Mouse (Mus musculus) adrenal gland, postnatal 14 days (tissue): ENCODE results near the gene 1110065P20Rik. TPM values are rescaled to one million over a fixed set of nuclear protein-coding genes. Genes with fewer than 3 reads are reported as not detected.

Experiments
- DNase-seq: peaks from one replicate; pipeline ENCODE4 v3.0.0; 2021; ENCODE audit warnings: mixed read lengths
- total RNA-seq: library from RNA; stranded (reverse); gene quantifications from 2 replicates; pipeline ENCODE4 v1.2.3, GENCODE M21; 2021

1110065P20Rik gene
- total RNA-seq, 1 experiment from 2014 or later: 50.1 TPM

GRCm38 (mm10) chr4:124847573-124847972 is 3.4 kb downstream of the 1110065P20Rik start:
- peak; percentile 91 for DNase-seq

DNA sequence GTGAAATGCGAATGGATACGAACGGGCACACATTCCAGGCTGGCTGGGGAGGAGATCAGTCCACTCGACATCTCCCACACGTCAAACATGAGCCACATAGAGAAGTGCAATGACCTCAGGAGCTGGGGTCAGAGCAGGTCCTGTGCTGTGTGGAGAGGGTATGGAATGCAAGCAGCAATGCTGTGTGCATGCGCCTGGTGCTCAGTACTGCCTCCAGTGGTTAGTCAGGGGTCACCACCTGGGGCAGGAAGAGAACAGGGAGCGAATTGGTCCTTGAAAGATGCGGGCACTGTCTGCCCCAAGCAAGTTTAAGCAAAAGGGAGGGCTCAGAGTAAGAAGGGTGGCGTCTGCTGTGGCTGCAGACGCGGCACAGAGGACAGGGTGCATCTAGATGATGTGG is 7.5 kb downstream of the 1110065P20Rik start:
- peak; percentile 74 for DNase-seq

GRCm38 (mm10) chr4:124840998-124841397 is 10.0 kb downstream of the 1110065P20Rik start:
- DNase-seq: no peak

GRCm38 (mm10) chr4:124838035-124838700 is 12.8 kb downstream of the 1110065P20Rik start:
- DNase-seq: no peak

- no peak for DNase-seq
These were observed 18.2 kb downstream of the 1110065P20Rik start for GRCm38 (mm10) chr4:124832796-124833195.

GRCm38 (mm10) chr4:124829671-124830070 is 21.3 kb downstream of the 1110065P20Rik start:
- DNase-seq: no peak

- no peak for DNase-seq
These were observed 25.5 kb downstream of the 1110065P20Rik start for GRCm38 (mm10) chr4:124825371-124825965.

- no peak for DNase-seq
These were observed 26.0 kb downstream of the 1110065P20Rik start for GRCm38 (mm10) chr4:124824967-124825366.

DNA sequence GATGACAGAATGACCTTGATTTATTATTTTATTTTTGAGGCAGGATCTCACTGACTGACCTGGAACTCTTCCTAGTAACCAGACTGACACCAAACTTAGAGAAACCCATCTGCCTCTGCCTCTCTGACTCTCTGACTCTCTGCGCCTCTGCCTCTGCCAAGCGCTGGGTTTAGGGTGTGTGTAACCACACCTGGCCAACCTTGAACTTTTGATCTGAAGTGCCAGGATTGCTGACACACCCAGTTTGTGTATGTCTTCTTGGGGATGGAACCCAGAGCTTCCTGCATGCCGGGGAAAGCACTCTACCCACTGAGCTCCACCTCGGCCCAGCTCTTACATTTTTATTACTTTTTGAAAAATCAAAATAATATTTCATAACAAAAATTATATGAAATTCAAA is 32.2 kb downstream of the 1110065P20Rik start:
- no peak for DNase-seq

- peak; percentile 81 for DNase-seq
These were observed 33.2 kb downstream of the 1110065P20Rik start for GRCm38 (mm10) chr4:124817803-124818202.

GRCm38 (mm10) chr4:124815901-124816300 is 35.1 kb downstream of the 1110065P20Rik start:
- peak; percentile 48 for DNase-seq

DNA sequence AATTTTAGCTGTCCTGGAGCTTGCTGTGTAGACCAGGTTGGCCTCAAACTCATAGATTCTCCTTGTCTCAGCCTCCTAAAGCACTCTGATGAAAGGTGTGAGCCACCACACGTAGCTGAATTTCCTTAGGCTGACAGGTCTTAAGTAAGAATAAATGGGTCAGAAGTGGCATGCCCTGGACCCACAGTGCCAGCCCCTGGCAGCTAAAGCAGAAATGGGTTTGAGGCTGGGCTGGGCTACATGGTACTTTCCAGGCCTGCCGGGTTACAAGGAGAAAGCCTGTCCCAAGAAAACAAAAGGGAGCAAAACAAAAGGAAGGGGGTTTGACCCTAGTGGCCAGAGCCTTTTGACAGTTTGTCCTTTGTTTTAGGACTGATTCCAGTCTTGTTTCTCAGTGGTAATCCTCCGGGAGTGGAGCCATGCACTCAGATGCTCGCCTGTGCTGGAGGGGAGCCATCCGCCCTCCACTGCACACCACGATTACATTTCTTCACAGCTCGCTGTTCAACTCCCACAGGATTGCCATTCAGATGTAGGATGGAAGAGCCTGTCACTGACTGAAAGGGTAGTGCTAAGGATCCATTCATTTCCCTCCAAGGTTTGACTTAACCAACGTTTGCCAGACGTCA is 39.5 kb downstream of the 1110065P20Rik start:
- DNase-seq: peak; percentile 34

GRCm38 (mm10) chr4:124810056-124810455 is 40.9 kb downstream of the 1110065P20Rik start:
- no peak for DNase-seq

GRCm38 (mm10) chr4:124809136-124809883 is 41.7 kb downstream of the 1110065P20Rik start:
- DNase-seq: no peak

DNA sequence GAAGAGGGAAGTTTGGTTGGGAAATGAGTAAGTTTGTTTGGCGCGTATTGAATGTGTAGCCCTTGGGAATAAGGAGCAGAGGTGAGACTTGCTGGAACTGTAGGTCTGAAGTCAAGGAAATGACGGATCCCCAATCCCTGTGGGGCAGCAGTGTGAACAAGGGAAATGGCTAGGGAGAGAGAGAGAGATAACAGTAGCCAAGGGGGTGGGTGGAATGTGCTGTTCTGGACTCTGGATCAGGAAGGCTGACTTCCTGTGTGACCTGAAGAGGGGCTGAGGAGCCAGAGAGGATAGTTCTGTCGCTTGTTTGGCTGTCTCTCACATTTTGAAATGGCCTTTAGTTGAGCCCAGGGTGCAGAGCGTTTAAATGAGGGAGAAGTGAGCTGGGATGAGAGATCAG is 42.5 kb downstream of the 1110065P20Rik start:
- DNase-seq: peak; percentile 21

GRCm38 (mm10) chr4:124803406-124803805 is 47.6 kb downstream of the 1110065P20Rik start:
- DNase-seq: no peak

DNA sequence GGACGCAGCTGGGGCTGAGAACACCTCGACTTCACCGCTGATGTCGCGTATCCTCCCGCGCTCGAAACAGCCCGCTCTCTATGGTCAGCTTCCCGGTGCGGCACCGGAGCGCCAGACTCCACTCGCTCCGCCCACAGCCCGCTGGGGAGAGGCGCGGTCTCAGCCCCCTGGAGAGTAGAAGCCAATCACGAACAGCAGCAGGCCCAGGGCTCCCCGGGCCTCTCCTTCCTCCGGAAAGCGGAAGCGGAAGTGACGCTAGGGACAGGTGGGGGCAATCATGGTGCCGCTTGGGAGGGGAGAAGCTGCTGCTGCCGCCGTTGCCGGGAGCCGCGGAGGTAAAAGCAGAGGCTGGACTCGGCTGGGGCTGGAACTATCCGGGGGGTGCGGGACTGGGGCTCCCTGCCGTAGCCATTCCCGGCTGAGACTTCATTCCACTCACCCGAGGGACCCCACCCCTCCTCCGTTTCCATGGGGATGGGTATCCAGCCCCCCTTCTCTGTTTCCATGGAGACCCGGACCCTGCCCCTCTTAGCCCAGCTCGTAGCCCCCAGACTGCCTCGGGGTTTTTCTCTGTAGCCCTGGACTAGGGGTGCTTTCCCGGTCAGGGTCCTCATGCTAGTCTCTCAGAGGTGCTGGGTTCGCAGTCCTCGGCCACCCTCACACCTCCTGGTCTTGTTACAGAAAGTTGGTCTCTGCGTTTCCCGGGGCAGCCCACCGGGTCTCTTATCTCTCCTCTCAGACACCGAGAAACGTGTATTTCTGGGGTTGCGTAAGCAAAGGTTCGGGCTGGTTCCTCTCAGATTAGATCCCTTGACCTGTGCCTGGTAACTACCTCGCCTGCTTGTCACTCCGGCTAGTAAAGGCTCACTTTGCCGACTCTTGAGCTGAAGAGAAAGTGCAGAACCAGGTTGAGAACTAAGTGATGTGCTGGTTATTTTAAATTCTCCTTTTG is 48.4 kb downstream of the 1110065P20Rik start:
- DNase-seq: peak; percentile 99

- peak; percentile 91 for DNase-seq
These were observed 49.3 kb downstream of the 1110065P20Rik start, which contains the start of gene Mtf1 for GRCm38 (mm10) chr4:124801552-124802308. Gene Mtf1 (plus strand): TSS chr4:124802104.
